Mouse (Mus musculus) C2C12 (cell line): ENCODE data around the gene Nemp1.

Source experiments
- CEBPB ChIP-seq: IDR thresholded peaks from one replicate; pipeline ENCODE4 v1.6.1; 2011; ENCODE audit warnings: low read depth, mild to moderate bottlenecking, control low read depth, moderate library complexity
- CTCF ChIP-seq: IDR thresholded peaks from one replicate; pipeline ENCODE4 v1.5.1; 2011; ENCODE audit not compliant: control insufficient read depth, insufficient read depth, insufficient read length
- FOSL1 ChIP-seq: IDR thresholded peaks from one replicate; pipeline ENCODE4 v1.8.0; 2011; ENCODE audit warnings: mild to moderate bottlenecking, low read length; ENCODE audit not compliant: poor library complexity, insufficient read depth, severe bottlenecking
- MAX ChIP-seq: IDR thresholded peaks from one replicate; pipeline ENCODE4 v1.6.1; 2011; ENCODE audit warnings: mild to moderate bottlenecking, control low read depth
- MYOG ChIP-seq: IDR thresholded peaks from one replicate; pipeline ENCODE4 v1.6.1; 2011; ENCODE audit not compliant: control insufficient read depth, insufficient read length; ENCODE audit errors: extremely low read depth
- USF1 ChIP-seq: IDR thresholded peaks from one replicate; pipeline ENCODE4 v1.6.1; 2011; ENCODE audit warnings: low read depth, mild to moderate bottlenecking, control low read depth, moderate library complexity

DNA sequence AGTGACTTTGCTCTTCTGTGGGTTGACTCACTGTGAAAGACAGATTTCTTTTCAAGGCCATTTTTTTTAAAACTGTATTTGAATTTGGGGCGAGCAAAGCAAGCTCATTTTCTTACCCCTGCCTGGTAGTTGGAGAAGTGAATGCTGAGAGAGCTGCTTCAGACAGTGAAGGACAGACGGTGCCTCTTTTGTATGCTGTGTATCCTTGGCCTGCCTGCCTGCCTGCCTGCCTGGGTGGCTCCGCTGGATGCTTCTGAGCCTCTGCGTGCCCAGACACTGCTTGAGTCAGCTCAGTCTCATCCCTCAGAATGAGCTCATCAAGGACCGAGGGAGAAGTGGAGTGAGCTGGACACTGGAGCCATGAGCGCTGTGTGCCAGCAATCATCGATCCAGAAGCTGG, 32.3 kb downstream of the Nemp1 start:
- no peak for TF ChIP-seq MYOG
- TF ChIP-seq CTCF: no peak
- no peak for TF ChIP-seq USF1
- TF ChIP-seq CEBPB: no peak
- no peak for TF ChIP-seq MAX
- TF ChIP-seq FOSL1: no peak
